Mouse (Mus musculus): ENCODE measurements around the gene Smtnl2.
A peak's percentile ranks its signal among the peaks of the same experiment; 100 is the strongest.
"Not testable (repeated sequence)": the region's sequence is repeated elsewhere in the genome, so short reads cannot be mapped to it uniquely, and the experiment has no call there.

Smtnl2 gene

GRCm38 (mm10) chr11:72411093-72411921 lies at the start of gene Smtnl2:
Gene Smtnl2, minus strand, starts transcription at chr11:72411713.
- no peak for DNase-seq

GRCm38 (mm10) chr11:72458502-72458901 lies 47.0 kb upstream of the Smtnl2 start:
- DNase-seq: no peak

- no peak for DNase-seq
These were observed 46.5 kb upstream of the Smtnl2 start for GRCm38 (mm10) chr11:72457995-72458496.

GRCm38 (mm10) chr11:72455694-72456093 lies 44.2 kb upstream of the Smtnl2 start:
- DNase-seq: peak; percentile 18

- no peak for DNase-seq
These were observed 41.8 kb upstream of the Smtnl2 start for GRCm38 (mm10) chr11:72453105-72453953.

GRCm38 (mm10) chr11:72452140-72452665 lies 40.7 kb upstream of the Smtnl2 start:
- no peak for DNase-seq

- no peak for DNase-seq
These were observed 36.0 kb upstream of the Smtnl2 start for GRCm38 (mm10) chr11:72447475-72447874.

- no peak for DNase-seq
These were observed 35.0 kb upstream of the Smtnl2 start for GRCm38 (mm10) chr11:72446311-72447105.

GRCm38 (mm10) chr11:72440965-72441664 lies 29.6 kb upstream of the Smtnl2 start, which contains the start of gene Mybbp1a:
Gene Mybbp1a, plus strand, starts transcription at chr11:72441355.
- DNase-seq: peak; percentile 98

- not testable (repeated sequence) for DNase-seq
These were observed 29.1 kb upstream of the Smtnl2 start for GRCm38 (mm10) chr11:72440597-72440964.

GRCm38 (mm10) chr11:72438411-72438810 lies 26.9 kb upstream of the Smtnl2 start:
- no peak for DNase-seq

GRCm38 (mm10) chr11:72436756-72437650 lies 25.5 kb upstream of the Smtnl2 start:
- DNase-seq: no peak

GRCm38 (mm10) chr11:72436271-72436670 lies 24.8 kb upstream of the Smtnl2 start:
- no peak for DNase-seq

- DNase-seq: no peak
These were observed 24.2 kb upstream of the Smtnl2 start for GRCm38 (mm10) chr11:72435694-72436045.

GRCm38 (mm10) chr11:72434963-72435693 lies 23.6 kb upstream of the Smtnl2 start, which contains the start of gene Ggt6:
Gene Ggt6, plus strand, starts transcription at chr11:72435526.
- no peak for DNase-seq

GRCm38 (mm10) chr11:72430311-72431068 lies 19.0 kb upstream of the Smtnl2 start:
- not testable (repeated sequence) for DNase-seq

- peak; percentile 58 for DNase-seq
These were observed 17.8 kb upstream of the Smtnl2 start for GRCm38 (mm10) chr11:72429288-72429690.

- peak; percentile 44 for DNase-seq
These were observed 17.2 kb upstream of the Smtnl2 start for GRCm38 (mm10) chr11:72428694-72429093.

GRCm38 (mm10) chr11:72426884-72427283 lies 15.4 kb upstream of the Smtnl2 start:
- DNase-seq: no peak

Data from cerebellum, adult 11 months (tissue).